Mouse (Mus musculus) spleen, adult 18-20 months (tissue): Measurements from ENCODE around the gene Orai3.
"Not testable (repeated sequence)": the region's sequence is repeated elsewhere in the genome, so short reads cannot be mapped to it uniquely, and the experiment has no call there.

ENCODE experiments used
- DNase-seq, 2 experiments: peaks; one replicate each; pipeline ENCODE4 v3.0.0; 2022; ENCODE audit warnings: mixed read lengths in 2 of 2

The Orai3 gene

GRCm38 (mm10) chr7:127765756-127766155, 3.9 kb upstream of the Orai3 start:
- no peak for DNase-seq

GRCm38 (mm10) chr7:127766851-127767609, 2.6 kb upstream of the Orai3 start:
- no peak for DNase-seq

- no peak for DNase-seq
Measured at GRCm38 (mm10) chr7:127767671-127768345, 1.8 kb upstream of the Orai3 start.

- no peak for DNase-seq
Measured at GRCm38 (mm10) chr7:127768346-127768996, 1.1 kb upstream of the Orai3 start.

GRCm38 (mm10) chr7:127768997-127769593, 520 bp upstream of the Orai3 start:
- peak; percentile 51 to 62 for DNase-seq

GRCm38 (mm10) chr7:127770039-127770905, 657 bp downstream of the Orai3 start:
- DNase-seq: no peak

- DNase-seq: no peak
Measured at GRCm38 (mm10) chr7:127771262-127771661, 1.6 kb downstream of the Orai3 start.

GRCm38 (mm10) chr7:127772080-127772479, 2.5 kb downstream of the Orai3 start:
- no peak for DNase-seq

- no peak for DNase-seq
Measured at GRCm38 (mm10) chr7:127772557-127772956, 2.9 kb downstream of the Orai3 start.

GRCm38 (mm10) chr7:127773664-127774384, 4.2 kb downstream of the Orai3 start:
- DNase-seq: peak; percentile 52 to 67

GRCm38 (mm10) chr7:127775837-127776236, 6.2 kb downstream of the Orai3 start:
- not testable (repeated sequence) for DNase-seq

- peak; percentile 71 to 88 for DNase-seq
Measured at GRCm38 (mm10) chr7:127776426-127776825, 6.8 kb downstream of the Orai3 start, which contains the start of gene Setd1a. Gene Setd1a, plus strand, starts transcription at chr7:127776670.

- peak; percentile 92 to 95 for DNase-seq
Measured at GRCm38 (mm10) chr7:127776878-127777473, 7.4 kb downstream of the Orai3 start.

GRCm38 (mm10) chr7:127777474-127778266, 8.1 kb downstream of the Orai3 start:
- DNase-seq: peak; percentile 45 to 57

GRCm38 (mm10) chr7:127778350-127778749, 8.7 kb downstream of the Orai3 start:
- no peak for DNase-seq

- no peak for DNase-seq
Measured at GRCm38 (mm10) chr7:127785308-127785707, 15.7 kb downstream of the Orai3 start, which contains the start of gene Gm49388. Gene Gm49388, plus strand, starts transcription at chr7:127785608.

GRCm38 (mm10) chr7:127797076-127797845, 27.6 kb downstream of the Orai3 start:
- DNase-seq: no peak

GRCm38 (mm10) chr7:127798591-127798990, 29.0 kb downstream of the Orai3 start:
- no peak for DNase-seq

- DNase-seq: no peak
Measured at GRCm38 (mm10) chr7:127799211-127799610, 29.6 kb downstream of the Orai3 start.
